Mouse (Mus musculus) 3134 (cell line): Measurements from ENCODE around the gene Susd5.
"Not testable (repeated sequence)": the region's sequence is repeated elsewhere in the genome, so short reads cannot be mapped to it uniquely, and the experiment has no call there.

Experiments used
- DNase-seq: peaks from one replicate; pipeline ENCODE4 v3.0.0-alpha.2; 2011; ENCODE audit warnings: low spot score; ENCODE audit not compliant: insufficient read length; ENCODE audit errors: extremely low read depth

Gene Susd5

GRCm38 (mm10) chr9:114068494-114069053 lies 11.6 kb downstream of the Susd5 start:
- no peak for DNase-seq

GRCm38 (mm10) chr9:114069372-114069771 lies 12.4 kb downstream of the Susd5 start:
- DNase-seq = no peak

GRCm38 (mm10) chr9:114073681-114074080 lies 16.7 kb downstream of the Susd5 start:
- no peak for DNase-seq

GRCm38 (mm10) chr9:114086422-114086821 lies 29.5 kb downstream of the Susd5 start:
- no peak for DNase-seq

- no peak for DNase-seq
Observed at GRCm38 (mm10) chr9:114087106-114087815, 30.3 kb downstream of the Susd5 start.

- DNase-seq = not testable (repeated sequence)
Observed at GRCm38 (mm10) chr9:114088885-114089284, 31.9 kb downstream of the Susd5 start.

- DNase-seq = not testable (repeated sequence)
Observed at GRCm38 (mm10) chr9:114092188-114092587, 35.2 kb downstream of the Susd5 start.

- DNase-seq = no peak
Observed at GRCm38 (mm10) chr9:114094854-114095253, 37.9 kb downstream of the Susd5 start.

GRCm38 (mm10) chr9:114098716-114099302 lies 41.9 kb downstream of the Susd5 start:
- no peak for DNase-seq

GRCm38 (mm10) chr9:114110268-114110667 lies 53.3 kb downstream of the Susd5 start:
- peak; percentile 45 for DNase-seq

GRCm38 (mm10) chr9:114111161-114111560 lies 54.2 kb downstream of the Susd5 start:
- peak; percentile 73 for DNase-seq

- peak; percentile 53 for DNase-seq
Observed at GRCm38 (mm10) chr9:114112226-114112625, 55.3 kb downstream of the Susd5 start.

- DNase-seq = peak; percentile 89
Observed at GRCm38 (mm10) chr9:114113911-114114623, 57.1 kb downstream of the Susd5 start.

GRCm38 (mm10) chr9:114116672-114117071 lies 59.7 kb downstream of the Susd5 start:
- DNase-seq = not testable (repeated sequence)

GRCm38 (mm10) chr9:114122862-114123261 lies 65.9 kb downstream of the Susd5 start:
- not testable (repeated sequence) for DNase-seq

- DNase-seq = not testable (repeated sequence)
Observed at GRCm38 (mm10) chr9:114129273-114129835, 72.4 kb downstream of the Susd5 start.
